Mouse (Mus musculus) R1 (cell line): ENCODE measurements at regions not wholly inside any gene's neighbourhood (a gene's known extent, or its start where the extent isn't known, plus 50 kb on each side); places are given as distances from the start of the nearest gene placed in this dataset.
A peak's percentile ranks its signal among the peaks of the same experiment; 100 is the strongest.

Experiments
- DNase-seq: peaks from one replicate; pipeline ENCODE4 v3.0.0-alpha.2; 2018; ENCODE audit warnings: low read depth, low spot score

GRCm38 (mm10) chr5:75466941-75467340 is 107.8 kb upstream of the Kit start:
- no peak for DNase-seq

- no peak for DNase-seq
These were observed 106.8 kb upstream of the Kit start for GRCm38 (mm10) chr5:75467916-75468315.

GRCm38 (mm10) chr5:75471010-75471409 is 103.7 kb upstream of the Kit start:
- no peak for DNase-seq

GRCm38 (mm10) chr5:75472484-75472883 is 102.2 kb upstream of the Kit start:
- no peak for DNase-seq

- no peak for DNase-seq
These were observed 99.3 kb upstream of the Kit start for GRCm38 (mm10) chr5:75475414-75475813.

- DNase-seq = no peak
These were observed 96.2 kb upstream of the Kit start for GRCm38 (mm10) chr5:75478499-75478898.

GRCm38 (mm10) chr5:75479149-75479548 is 95.6 kb upstream of the Kit start:
- DNase-seq = no peak

GRCm38 (mm10) chr5:75481595-75481994 is 93.1 kb upstream of the Kit start:
- no peak for DNase-seq

- no peak for DNase-seq
These were observed 90.4 kb upstream of the Kit start for GRCm38 (mm10) chr5:75484330-75484729.

GRCm38 (mm10) chr5:75490806-75491205 is 83.9 kb upstream of the Kit start:
- no peak for DNase-seq

GRCm38 (mm10) chr5:75494143-75494542 is 80.6 kb upstream of the Kit start:
- DNase-seq = no peak

GRCm38 (mm10) chr5:75499053-75499452 is 75.7 kb upstream of the Kit start:
- DNase-seq = no peak

GRCm38 (mm10) chr5:75499695-75500094 is 75.0 kb upstream of the Kit start:
- DNase-seq = peak; percentile 36

- DNase-seq = peak; percentile 24
These were observed 73.9 kb upstream of the Kit start for GRCm38 (mm10) chr5:75500654-75501416.

GRCm38 (mm10) chr5:75503673-75504072 is 71.0 kb upstream of the Kit start:
- DNase-seq = no peak

- peak; percentile 43 for DNase-seq
These were observed 61.9 kb upstream of the Kit start for GRCm38 (mm10) chr5:75512521-75513422.

- DNase-seq = peak; percentile 66
These were observed 56.5 kb upstream of the Kit start for GRCm38 (mm10) chr5:75518213-75518612.

- peak; percentile 50 for DNase-seq
These were observed 51.6 kb upstream of the Kit start for GRCm38 (mm10) chr5:75523041-75523678.
